8 mouse cellular contexts compared by ENCODE assay signal in the genomic region with DNA sequence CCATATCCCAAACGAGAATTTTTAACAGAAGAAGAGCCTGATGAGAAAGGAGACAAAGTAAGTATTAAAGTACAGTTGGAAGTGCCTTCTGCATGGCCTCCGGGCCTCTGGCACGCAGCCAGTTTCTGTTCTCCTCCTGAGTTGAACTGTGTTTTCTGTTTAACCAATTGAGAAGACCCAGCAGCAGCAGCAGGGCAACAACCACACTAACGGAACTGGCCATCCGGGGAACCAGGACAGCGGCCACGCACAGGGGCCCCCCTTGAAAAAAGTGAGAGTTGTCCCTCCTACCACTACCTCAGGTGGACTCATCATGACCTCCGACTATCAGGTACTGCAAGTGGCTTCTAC.
DNase-seq lines count a peak whose midpoint lies in the region; ATAC-seq lines count a peak whose summit lies in the region.

No protein-coding gene starts in this region.

- 87% methylated on average over 8 of the region's 8 CpGs for WGBS in liver, embryonic 13.5 days (ENCODE audit: insufficient replicate concordance)
- 87% methylated on average over 8 of the region's 8 CpGs for WGBS in forebrain, embryonic 12.5 days

- no peaks in the 10 kb centered on the region for H3K9me3 ChIP-seq in liver, embryonic 13.5 days (replicated peaks)
- no peaks in the 10 kb centered on the region for H3K9me3 ChIP-seq in forebrain, embryonic 12.5 days

- peaks cover 86% of the 10 kb centered on the region for H3K36me3 ChIP-seq in liver, embryonic 13.5 days
- peaks cover 63% of the 10 kb centered on the region for H3K36me3 ChIP-seq in forebrain, embryonic 12.5 days (replicated peaks)

- peaks cover 22% of the 10 kb centered on the region for H3K4me1 ChIP-seq in liver, embryonic 13.5 days (replicated peaks)
- H3K4me1 ChIP-seq in forebrain, embryonic 12.5 days: no peaks in the 10 kb centered on the region

- H3K27ac ChIP-seq in liver, embryonic 13.5 days: peak overlapping the region; percentile 55; the same call in 1 of the 2 replicates
- H3K27ac ChIP-seq in forebrain, embryonic 12.5 days: no peak overlapping the region

- peak; percentile 36 to 49 for DNase-seq in frontal cortex, postnatal 10 days (ENCODE audit: low spot score in 2 of 2)
- DNase-seq in frontal cortex, postnatal 25 days (ENCODE audit: low spot score in 2 of 2): no peak
- DNase-seq in ovary, postnatal 14 days (ENCODE audit: low spot score): peak; percentile 33
- no peak for DNase-seq in ovary, postnatal 10 days (ENCODE audit: low spot score)
- peak; percentile 52 to 64 for DNase-seq in cerebellum, postnatal 14 days
- DNase-seq in liver, embryonic 13.5 days: no peak

- no peak for ATAC-seq in liver, embryonic 13.5 days (ENCODE audit: low read depth)
- no peak for ATAC-seq in erythroid progenitor cell, adult 5-6 weeks (replicated peaks; ENCODE audit: low FRiP score, poor library complexity, severe bottlenecking)
- no peak for ATAC-seq in forebrain, embryonic 12.5 days (ENCODE audit: low FRiP score)

- no peaks in the 10 kb centered on the region for H3K27me3 ChIP-seq in liver, embryonic 13.5 days
- no peaks in the 10 kb centered on the region for H3K27me3 ChIP-seq in forebrain, embryonic 12.5 days

- no peak overlapping the region for H3K4me3 ChIP-seq in liver, embryonic 13.5 days (replicated peaks)
- no peak overlapping the region for H3K4me3 ChIP-seq in forebrain, embryonic 12.5 days (replicated peaks)

- no peak overlapping the region for H3K9ac ChIP-seq in liver, embryonic 13.5 days
- H3K9ac ChIP-seq in forebrain, embryonic 12.5 days: no peak overlapping the region

- H3K4me2 ChIP-seq in liver, embryonic 13.5 days: no peak overlapping the region
- H3K4me2 ChIP-seq in forebrain, embryonic 12.5 days: no peak overlapping the region

Comparison
In these comparisons a context has a peak if more than half of its experiments do, and no peak if none do; other contexts are left out.
1. DNase-seq: peak in frontal cortex, postnatal 10 days (2 of 2), ovary, postnatal 14 days (single experiment) and cerebellum, postnatal 14 days (2 of 2); none in frontal cortex, postnatal 25 days (0 of 2), ovary, postnatal 10 days (single experiment) and liver, embryonic 13.5 days (single experiment).